Mouse (Mus musculus): Measurements from ENCODE around the gene Gm45785. TPM values are rescaled to one million over a fixed set of nuclear protein-coding genes. Genes with fewer than 3 reads are reported as not detected.
"Not testable (repeated sequence)": the region's sequence is repeated elsewhere in the genome, so short reads cannot be mapped to it uniquely, and the experiment has no call there.

Gm45785 gene
- total and polyA plus RNA-seq, 3 experiments = not detected

DNA sequence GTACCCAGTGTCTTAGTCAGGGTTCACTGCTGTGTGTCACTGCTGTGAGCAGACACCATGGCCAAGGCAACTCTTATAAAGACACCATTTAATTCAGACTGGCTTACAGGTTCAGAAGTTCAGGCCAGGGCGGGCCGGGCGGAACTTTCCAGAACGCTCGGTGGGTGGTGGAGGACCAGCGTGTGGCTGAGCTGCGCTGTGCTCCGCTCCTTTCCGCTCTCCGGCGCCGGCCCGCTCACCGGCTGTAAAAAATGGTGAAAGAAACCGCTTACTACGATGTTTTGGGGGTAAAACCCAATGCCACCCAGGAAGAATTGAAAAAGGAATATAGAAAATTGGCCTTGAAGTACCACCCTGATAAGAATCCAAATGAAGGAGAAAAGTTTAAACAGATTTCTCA lies 34.5 kb upstream of the Gm45785 start:
- DNase-seq (ENCODE audit: low read depth, low spot score); H3K9me3 ChIP-seq (replicated peaks; ENCODE audit: insufficient read depth, low read length); H3K4me1 ChIP-seq (ENCODE audit: control insufficient read depth in 1 of 2, insufficient read depth in 2 of 2, low read length in 2 of 2); H3K27me3 ChIP-seq (ENCODE audit: control insufficient read depth in 1 of 2, insufficient read depth in 2 of 2, low read length in 2 of 2); H3K9ac ChIP-seq (ENCODE audit: control insufficient read depth, low read depth, low read length, poor library complexity, severe bottlenecking); H3K79me2 ChIP-seq (ENCODE audit: control insufficient read depth, insufficient read depth, low read length, poor library complexity); H3K27ac ChIP-seq (ENCODE audit: control insufficient read depth, low read depth, low read length); H3K4me3 ChIP-seq (ENCODE audit: control insufficient read depth in 1 of 2, insufficient read depth in 1 of 2, low read depth in 2 of 2, low read length in 2 of 2): not testable (repeated sequence)
- peaks cover 3 to 13% of the 10 kb centered on the region in 2 experiments; a peak in 3 of 4 replicates for H3K36me3 ChIP-seq (ENCODE audit: control insufficient read depth in 1 of 2, insufficient read depth in 2 of 2, low read length in 2 of 2)

DNA sequence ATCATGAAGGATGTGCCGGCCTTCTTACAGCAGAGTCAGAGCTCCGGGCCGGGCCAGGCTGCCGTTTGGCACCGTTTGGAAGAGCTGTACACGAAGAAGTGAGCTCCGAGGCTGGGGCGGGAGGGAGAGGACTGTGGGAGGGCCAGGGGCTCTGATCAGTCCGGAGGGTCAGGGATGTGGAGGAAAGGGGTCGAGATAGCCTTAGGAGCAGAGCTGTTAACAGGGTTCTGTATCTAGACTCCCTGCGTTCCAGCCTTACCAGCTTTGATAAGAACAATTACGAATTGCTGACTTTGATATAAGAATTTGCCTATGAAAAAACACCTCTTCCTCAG lies 26.3 kb upstream of the Gm45785 start:
- Histone ChIP-seq H3K79me2 (ENCODE audit: control insufficient read depth, insufficient read depth, low read length, poor library complexity) (peaks cover 15% of the 10 kb centered on the region), H3K36me3 (ENCODE audit: control insufficient read depth in 1 of 2, insufficient read depth in 2 of 2, low read length in 2 of 2) (peaks cover 3 to 18% of the 10 kb centered on the region in 2 experiments), H3K4me3 (ENCODE audit: control insufficient read depth in 1 of 2, insufficient read depth in 1 of 2, low read depth in 2 of 2, low read length in 2 of 2) (peak overlapping the region; percentile 92), H3K9me3 (replicated peaks; ENCODE audit: insufficient read depth, low read length) (no peaks in the 10 kb centered on the region), H3K27ac (ENCODE audit: control insufficient read depth, low read depth, low read length) (peak overlapping the region; percentile 53; the same call in 1 of the 2 replicates), H3K4me1 (ENCODE audit: control insufficient read depth in 1 of 2, insufficient read depth in 2 of 2, low read length in 2 of 2) (peaks cover 0 to 14% of the 10 kb centered on the region in 2 experiments; a peak in 3 of 4 replicates), H3K9ac (ENCODE audit: control insufficient read depth, low read depth, low read length, poor library complexity, severe bottlenecking) (peak overlapping the region; percentile 88), H3K27me3 (ENCODE audit: control insufficient read depth in 1 of 2, insufficient read depth in 2 of 2, low read length in 2 of 2) (no peaks in the 10 kb centered on the region)
- TF ChIP-seq POLR2A (IDR thresholded peaks at IDR 0.05; ENCODE audit: control insufficient read depth in 1 of 2, insufficient read depth in 1 of 2, low read depth in 1 of 2, low read length in 2 of 2, poor library complexity in 1 of 2) (0 out of 4 replicates have a peak, but pooled peaks of 1 of the 2 experiments have one; percentile 41), MEF2A (IDR thresholded peaks at IDR 0.05; ENCODE audit: extremely low read depth, insufficient replicate concordance, low read depth, low read length, poor library complexity, severe bottlenecking) (no peak)
- no peak for DNase-seq (ENCODE audit: low read depth, low spot score)

DNA sequence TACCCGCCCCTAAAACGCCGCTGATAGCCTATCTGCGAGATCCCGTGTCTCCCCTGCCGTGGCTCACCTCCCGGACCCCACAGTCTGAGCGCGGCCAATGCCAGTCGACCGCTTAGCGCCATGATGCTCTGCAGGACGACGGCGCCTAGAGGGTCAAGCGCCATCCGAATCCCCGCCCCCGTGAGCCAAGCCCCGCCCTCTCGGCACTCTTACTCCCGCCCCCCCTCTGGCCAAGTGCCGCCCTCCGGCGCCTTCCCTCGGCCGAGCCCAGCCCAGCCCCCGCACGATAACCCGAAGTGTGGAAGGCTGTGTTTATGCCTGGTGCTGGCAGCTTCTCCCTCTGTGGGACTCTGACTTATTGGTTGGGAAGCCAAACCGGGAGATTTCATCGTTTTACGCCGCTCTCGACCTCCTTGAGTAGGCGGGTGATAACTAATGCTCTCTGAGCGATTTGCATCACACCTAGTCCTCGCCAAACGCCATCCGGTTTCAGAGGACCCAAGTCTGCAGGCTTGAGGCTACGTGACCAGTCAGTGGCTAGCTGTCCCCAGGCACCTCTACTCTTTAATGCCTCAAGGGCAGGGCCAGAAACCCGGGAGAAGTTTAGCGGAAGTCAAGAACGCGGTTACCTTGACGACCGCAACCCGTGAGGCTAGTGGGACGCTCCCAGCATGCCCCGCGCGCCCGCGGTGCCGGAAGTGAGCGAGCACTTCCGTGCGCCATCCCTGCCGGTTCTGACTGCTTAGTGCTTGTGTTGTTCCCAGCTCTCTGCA lies 25.8 kb upstream of the Gm45785 start, which contains the start of the genes Psmd13 and Sirt3:
Gene Psmd13 (plus strand): TSS at position 273 of the 773 bp plus-strand sequence.
Gene Sirt3 (minus strand): TSS at position 614 of the 773 bp plus-strand sequence.
- peak within 1 kb of the TSS; percentile 88 for H3K9ac ChIP-seq (ENCODE audit: control insufficient read depth, low read depth, low read length, poor library complexity, severe bottlenecking)
- H3K9me3 ChIP-seq (replicated peaks; ENCODE audit: insufficient read depth, low read length) = no peaks in the 10 kb centered on the region
- peaks cover 0 to 14% of the 10 kb centered on the region in 2 experiments; a peak in 3 of 4 replicates for H3K4me1 ChIP-seq (ENCODE audit: control insufficient read depth in 1 of 2, insufficient read depth in 2 of 2, low read length in 2 of 2)
- H3K4me3 ChIP-seq (ENCODE audit: control insufficient read depth in 1 of 2, insufficient read depth in 1 of 2, low read depth in 2 of 2, low read length in 2 of 2) = peak within 1 kb of the TSS; percentile 92
- no peaks in the 10 kb centered on the region for H3K27me3 ChIP-seq (ENCODE audit: control insufficient read depth in 1 of 2, insufficient read depth in 2 of 2, low read length in 2 of 2)
- DNase-seq (ENCODE audit: low read depth, low spot score) = peak; percentile 96
- H3K27ac ChIP-seq (ENCODE audit: control insufficient read depth, low read depth, low read length) = peak within 1 kb of the TSS; percentile 80
- H3K36me3 ChIP-seq (ENCODE audit: control insufficient read depth in 1 of 2, insufficient read depth in 2 of 2, low read length in 2 of 2) = peaks cover 3 to 18% of the 10 kb centered on the region in 2 experiments
- peaks cover 15% of the 10 kb centered on the region for H3K79me2 ChIP-seq (ENCODE audit: control insufficient read depth, insufficient read depth, low read length, poor library complexity)
- TF ChIP-seq KAT2A (conservative IDR thresholded peaks at IDR 0.05; ENCODE audit: low read depth, low read length) = peak; percentile 79
- no peak; the same call in 1 of the 2 replicates for TF ChIP-seq MAZ (IDR thresholded peaks at IDR 0.05; ENCODE audit: low read depth, low read length)
- TF ChIP-seq SIN3A (IDR thresholded peaks at IDR 0.05; ENCODE audit: low read length) = peak; percentile 100
- TF ChIP-seq SMC3 (IDR thresholded peaks at IDR 0.05; ENCODE audit: low read depth, low read length) = no peak
- no peak for TF ChIP-seq TBP (IDR thresholded peaks at IDR 0.05; ENCODE audit: low read depth, low read length)
- peak; percentile 38 to 68; a peak in 1 of 4 replicates for TF ChIP-seq POLR2A (IDR thresholded peaks at IDR 0.05; ENCODE audit: control insufficient read depth in 1 of 2, insufficient read depth in 1 of 2, low read depth in 1 of 2, low read length in 2 of 2, poor library complexity in 1 of 2)
- TF ChIP-seq GATA1 (IDR thresholded peaks at IDR 0.05; ENCODE audit: low read depth, low read length) = no peak
- TF ChIP-seq CHD2 (IDR thresholded peaks at IDR 0.05; ENCODE audit: low read length) = no peak
- no peak for TF ChIP-seq RAD21 (IDR thresholded peaks at IDR 0.05; ENCODE audit: low read depth, low read length)
- TF ChIP-seq E2F4 (IDR thresholded peaks at IDR 0.05; ENCODE audit: borderline replicate concordance, low read depth, low read length) = no peak
- TF ChIP-seq MYB (IDR thresholded peaks at IDR 0.05; ENCODE audit: low read depth, low read length) = no peak
- no peak for TF ChIP-seq CTCF (IDR thresholded peaks at IDR 0.05 in 2 of 3, conservative IDR thresholded peaks at IDR 0.05 in 1 of 3; ENCODE audit: control insufficient read depth in 1 of 3, insufficient read depth in 1 of 3, low read depth in 2 of 3, low read length in 3 of 3, poor library complexity in 1 of 3, severe bottlenecking in 1 of 3)
- peak; percentile 25; the same call in 1 of the 2 replicates for TF ChIP-seq POLR2AphosphoS2 (IDR thresholded peaks at IDR 0.05; ENCODE audit: low read length)
- no peak for TF ChIP-seq MEF2A (IDR thresholded peaks at IDR 0.05; ENCODE audit: extremely low read depth, insufficient replicate concordance, low read depth, low read length, poor library complexity, severe bottlenecking)
- TF ChIP-seq ZKSCAN1 (IDR thresholded peaks at IDR 0.05; ENCODE audit: low read depth, low read length) = no peak
- no peak for TF ChIP-seq GABPA (IDR thresholded peaks at IDR 0.05; ENCODE audit: low read depth, low read length)
- TF ChIP-seq NRF1 (IDR thresholded peaks at IDR 0.05; ENCODE audit: insufficient read depth, low read depth, low read length, poor library complexity, severe bottlenecking) = 0 out of 2 replicates have a peak, but pooled peaks have one; percentile 15
- TF ChIP-seq UBTF (IDR thresholded peaks at IDR 0.05; ENCODE audit: borderline replicate concordance, insufficient read depth, low read depth, low read length) = no peak
- TF ChIP-seq HCFC1 (IDR thresholded peaks at IDR 0.05; ENCODE audit: low read depth, low read length) = peak; percentile 94
- no peak for TF ChIP-seq EP300 (IDR thresholded peaks at IDR 0.05; ENCODE audit: low read depth in 1 of 2, low read length in 2 of 2)
- TF ChIP-seq ETS1 (IDR thresholded peaks at IDR 0.05; ENCODE audit: low read depth, low read length) = no peak
- no peak for TF ChIP-seq MYC (IDR thresholded peaks at IDR 0.05; ENCODE audit: low read depth, low read length)
- no peak for TF ChIP-seq JUND (IDR thresholded peaks at IDR 0.05; ENCODE audit: low read depth, low read length)
- no peak for TF ChIP-seq TAL1 (IDR thresholded peaks at IDR 0.05; ENCODE audit: low read length)

Data from MEL (cell line).